Mouse (Mus musculus): Measurements from ENCODE around the gene Slc15a5. TPM values are rescaled to one million over a fixed set of nuclear protein-coding genes. Genes with fewer than 3 reads are reported as not detected.
"Not testable (repeated sequence)": the region's sequence is repeated elsewhere in the genome, so short reads cannot be mapped to it uniquely, and the experiment has no call there.

The Slc15a5 gene
- polyA plus RNA-seq, 2 experiments: not detected

DNA sequence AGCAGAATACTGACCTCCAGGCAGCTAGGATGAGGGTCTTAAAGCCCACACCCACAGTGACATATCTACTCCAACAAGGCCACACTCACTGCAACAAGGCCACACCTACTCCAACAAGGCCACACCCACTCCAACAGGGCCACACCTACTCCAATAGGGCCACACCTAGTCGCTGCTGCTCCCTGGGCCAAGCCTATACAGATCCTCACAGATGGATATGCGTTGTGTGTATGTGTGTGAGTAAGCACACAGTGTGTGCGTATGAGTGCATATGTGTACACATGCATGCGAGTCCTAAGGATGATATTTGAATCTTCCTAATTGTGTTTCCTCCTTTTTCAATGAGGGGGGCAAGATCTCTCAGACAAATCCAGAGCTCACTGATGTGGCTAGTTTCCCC is 22.1 kb upstream of the Slc15a5 start:
- Histone ChIP-seq H3K27me3 (ENCODE audit: control insufficient read depth, insufficient read depth, low read length) (no peaks in the 10 kb centered on the region), H3K4me2 (ENCODE audit: low read depth) (no peak overlapping the region), H3K4me3 (ENCODE audit: insufficient read depth in 1 of 2, low read depth in 2 of 2, low read length in 2 of 2) (no peak overlapping the region), H3K4me1 (replicated peaks; ENCODE audit: control insufficient read depth in 2 of 2, insufficient read depth in 2 of 2, low read length in 1 of 2) (no peaks in the 10 kb centered on the region), H3K27ac (no peak overlapping the region), H3K9ac (replicated peaks) (no peak overlapping the region), H3K9me3 (ENCODE audit: control insufficient read depth, low read length) (no peaks in the 10 kb centered on the region), H3K36me3 (replicated peaks; ENCODE audit: control insufficient read depth, insufficient read depth, low read depth) (no peaks in the 10 kb centered on the region)
- WGBS (ENCODE audit: insufficient replicate concordance): 68% methylated on average over 4 of the region's 4 CpGs
- no peak for ATAC-seq (ENCODE audit: insufficient read depth)
- no peak for TF ChIP-seq CTCF (IDR thresholded peaks at IDR 0.05; ENCODE audit: low read depth)
- no peak for TF ChIP-seq EP300 (IDR thresholded peaks at IDR 0.05; ENCODE audit: low read depth)
- DNase-seq (ENCODE audit: low read depth in 3 of 3, low spot score in 3 of 3): no peak

DNA sequence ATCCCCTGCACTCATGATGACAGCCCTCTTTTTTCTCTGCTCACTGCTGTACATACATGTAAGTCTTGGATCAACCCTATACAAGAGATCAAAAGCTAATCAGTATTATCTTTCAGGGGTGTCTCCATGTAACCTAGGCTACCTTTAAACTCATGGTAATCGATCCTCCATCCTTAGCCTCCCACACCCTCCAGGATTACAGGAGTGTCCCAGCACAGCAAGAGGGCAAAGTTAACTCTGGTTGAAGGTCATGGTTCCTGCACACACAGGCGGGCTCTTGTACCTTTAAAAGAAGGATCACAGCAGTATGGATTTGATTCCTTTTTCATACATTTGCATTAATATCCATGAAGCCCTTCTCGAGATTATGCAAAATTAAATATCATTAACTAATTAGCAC is 19.9 kb upstream of the Slc15a5 start:
- Histone ChIP-seq H3K4me2 (ENCODE audit: low read depth) (no peak overlapping the region), H3K4me3 (ENCODE audit: insufficient read depth in 1 of 2, low read depth in 2 of 2, low read length in 2 of 2) (no peak overlapping the region), H3K27me3 (ENCODE audit: control insufficient read depth, insufficient read depth, low read length) (no peaks in the 10 kb centered on the region), H3K27ac (no peak overlapping the region), H3K4me1 (replicated peaks; ENCODE audit: control insufficient read depth in 2 of 2, insufficient read depth in 2 of 2, low read length in 1 of 2) (no peaks in the 10 kb centered on the region), H3K36me3 (replicated peaks; ENCODE audit: control insufficient read depth, insufficient read depth, low read depth) (no peaks in the 10 kb centered on the region), H3K9ac (replicated peaks) (no peak overlapping the region), H3K9me3 (ENCODE audit: control insufficient read depth, low read length) (no peaks in the 10 kb centered on the region)
- WGBS (ENCODE audit: insufficient replicate concordance): 37% methylated on average over 3 of the region's 3 CpGs
- TF ChIP-seq CTCF (IDR thresholded peaks at IDR 0.05; ENCODE audit: low read depth) (no peak), EP300 (IDR thresholded peaks at IDR 0.05; ENCODE audit: low read depth) (no peak)
- no peak for DNase-seq (ENCODE audit: low read depth in 3 of 3, low spot score in 3 of 3)
- ATAC-seq (ENCODE audit: insufficient read depth): no peak

DNA sequence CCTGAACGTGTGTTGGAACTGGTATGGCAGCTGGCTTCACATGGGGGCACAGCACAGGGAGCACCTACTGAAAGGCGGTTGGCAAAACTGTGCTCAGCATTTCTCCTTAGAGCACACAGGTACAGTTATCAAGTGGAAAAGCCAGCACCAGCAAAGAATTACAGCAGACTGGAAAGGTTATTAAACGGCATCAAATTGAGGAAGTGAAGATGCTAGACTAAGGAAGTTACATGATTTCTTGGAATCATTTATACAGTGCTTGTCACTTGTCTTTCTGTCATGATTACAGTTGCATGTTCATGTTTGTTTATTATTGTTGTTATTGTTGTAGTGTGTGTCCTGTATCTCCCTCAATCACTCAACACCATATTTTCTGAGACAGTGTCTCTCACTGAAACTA is 15.3 kb upstream of the Slc15a5 start:
- TF ChIP-seq EP300 (IDR thresholded peaks at IDR 0.05; ENCODE audit: low read depth): no peak
- TF ChIP-seq CTCF (IDR thresholded peaks at IDR 0.05; ENCODE audit: low read depth): no peak
- no peak overlapping the region for H3K4me3 ChIP-seq (ENCODE audit: insufficient read depth in 1 of 2, low read depth in 2 of 2, low read length in 2 of 2)
- H3K9ac ChIP-seq (replicated peaks): no peak overlapping the region
- DNase-seq (ENCODE audit: low read depth in 3 of 3, low spot score in 3 of 3) (no peak), ATAC-seq (ENCODE audit: insufficient read depth) (no peak)
- H3K9me3 ChIP-seq (ENCODE audit: control insufficient read depth, low read length): no peaks in the 10 kb centered on the region
- H3K27me3 ChIP-seq (ENCODE audit: control insufficient read depth, insufficient read depth, low read length): no peaks in the 10 kb centered on the region
- 51% methylated on average over 3 of the region's 3 CpGs for WGBS (ENCODE audit: insufficient replicate concordance)
- H3K36me3 ChIP-seq (replicated peaks; ENCODE audit: control insufficient read depth, insufficient read depth, low read depth): no peaks in the 10 kb centered on the region
- H3K4me2 ChIP-seq (ENCODE audit: low read depth): no peak overlapping the region
- H3K4me1 ChIP-seq (replicated peaks; ENCODE audit: control insufficient read depth in 2 of 2, insufficient read depth in 2 of 2, low read length in 1 of 2): no peaks in the 10 kb centered on the region
- H3K27ac ChIP-seq: no peak overlapping the region

DNA sequence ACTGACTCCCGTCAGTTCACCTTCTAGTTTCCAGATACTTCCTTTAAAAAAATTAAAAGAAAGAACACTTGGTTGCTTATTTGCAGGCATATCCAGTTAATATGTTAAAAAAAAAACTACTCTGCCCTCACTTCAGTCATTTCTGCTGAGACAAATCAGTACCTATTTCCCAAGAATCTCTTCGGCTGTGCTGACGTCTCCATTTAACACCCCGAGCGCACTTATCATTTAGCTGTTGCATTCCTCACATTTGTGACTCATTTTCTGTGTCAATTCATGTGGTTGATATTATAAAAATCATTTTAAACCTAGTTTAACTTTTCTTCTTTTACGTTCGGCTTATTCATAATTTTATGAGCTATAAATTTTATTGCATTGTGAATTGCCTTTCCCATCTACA is 12.7 kb upstream of the Slc15a5 start:
- DNase-seq (ENCODE audit: low read depth in 3 of 3, low spot score in 3 of 3) (no peak), ATAC-seq (ENCODE audit: insufficient read depth) (no peak)
- no peak overlapping the region for H3K4me2 ChIP-seq (ENCODE audit: low read depth)
- H3K27me3 ChIP-seq (ENCODE audit: control insufficient read depth, insufficient read depth, low read length): no peaks in the 10 kb centered on the region
- no peaks in the 10 kb centered on the region for H3K36me3 ChIP-seq (replicated peaks; ENCODE audit: control insufficient read depth, insufficient read depth, low read depth)
- no peak overlapping the region for H3K4me3 ChIP-seq (ENCODE audit: insufficient read depth in 1 of 2, low read depth in 2 of 2, low read length in 2 of 2)
- WGBS (ENCODE audit: insufficient replicate concordance): 74% methylated on average over 7 of the region's 7 CpGs
- no peak overlapping the region for H3K27ac ChIP-seq
- H3K9ac ChIP-seq (replicated peaks): no peak overlapping the region
- H3K4me1 ChIP-seq (replicated peaks; ENCODE audit: control insufficient read depth in 2 of 2, insufficient read depth in 2 of 2, low read length in 1 of 2): no peaks in the 10 kb centered on the region
- H3K9me3 ChIP-seq (ENCODE audit: control insufficient read depth, low read length): no peaks in the 10 kb centered on the region
- no peak for TF ChIP-seq EP300 (IDR thresholded peaks at IDR 0.05; ENCODE audit: low read depth)
- no peak for TF ChIP-seq CTCF (IDR thresholded peaks at IDR 0.05; ENCODE audit: low read depth)

DNA sequence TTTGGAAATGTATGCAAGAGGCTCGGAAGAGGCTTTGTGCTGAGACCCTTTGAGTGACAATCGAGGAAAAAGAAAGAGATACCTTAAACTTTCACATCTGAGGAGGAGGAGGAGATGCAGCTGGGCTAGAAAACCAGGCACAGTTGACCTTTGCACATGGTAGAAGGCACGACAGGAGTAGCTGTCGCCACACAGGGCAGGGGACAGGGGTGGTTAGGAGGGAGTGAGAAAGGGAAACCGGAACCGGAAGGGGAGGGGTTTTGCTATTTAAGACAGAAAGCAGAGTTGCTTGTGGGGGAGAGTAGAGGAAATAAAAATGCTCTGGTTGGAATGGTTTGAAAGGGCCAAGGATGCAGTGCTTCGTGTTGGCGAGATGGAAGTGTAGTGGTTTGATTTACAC is 9.4 kb upstream of the Slc15a5 start:
- no peak for ATAC-seq (ENCODE audit: insufficient read depth)
- H3K9me3 ChIP-seq (ENCODE audit: control insufficient read depth, low read length): no peaks in the 10 kb centered on the region
- H3K9ac ChIP-seq (replicated peaks): no peak overlapping the region
- H3K27me3 ChIP-seq (ENCODE audit: control insufficient read depth, insufficient read depth, low read length): no peaks in the 10 kb centered on the region
- TF ChIP-seq CTCF (IDR thresholded peaks at IDR 0.05; ENCODE audit: low read depth) (no peak), EP300 (IDR thresholded peaks at IDR 0.05; ENCODE audit: low read depth) (no peak)
- WGBS (ENCODE audit: insufficient replicate concordance): 43% methylated on average over 8 of the region's 8 CpGs
- no peaks in the 10 kb centered on the region for H3K36me3 ChIP-seq (replicated peaks; ENCODE audit: control insufficient read depth, insufficient read depth, low read depth)
- H3K4me2 ChIP-seq (ENCODE audit: low read depth): no peak overlapping the region
- no peaks in the 10 kb centered on the region for H3K4me1 ChIP-seq (replicated peaks; ENCODE audit: control insufficient read depth in 2 of 2, insufficient read depth in 2 of 2, low read length in 1 of 2)
- H3K27ac ChIP-seq: no peak overlapping the region
- no peak for DNase-seq (ENCODE audit: low read depth in 3 of 3, low spot score in 3 of 3)
- H3K4me3 ChIP-seq (ENCODE audit: insufficient read depth in 1 of 2, low read depth in 2 of 2, low read length in 2 of 2): no peak overlapping the region

DNA sequence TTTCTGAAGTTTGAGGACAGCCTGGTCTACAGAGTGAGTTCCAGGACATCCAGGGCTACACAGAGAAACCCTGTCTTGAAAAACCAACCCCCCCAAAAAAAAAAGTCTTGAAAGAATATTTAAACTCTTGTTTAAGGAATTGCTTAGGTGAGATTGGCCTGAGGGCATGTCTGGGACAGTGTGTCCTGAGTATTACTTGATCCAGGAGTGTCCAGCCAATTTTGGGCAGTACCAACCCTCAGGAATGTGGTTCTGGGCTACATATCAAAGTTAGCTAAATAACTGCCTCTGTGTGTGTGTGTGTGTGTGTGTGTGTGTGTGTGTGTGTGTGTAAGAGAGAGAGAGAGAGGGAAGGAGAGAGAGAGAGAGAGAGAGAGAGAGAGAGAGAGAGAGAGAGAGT is 6.7 kb upstream of the Slc15a5 start:
- H3K4me2 ChIP-seq (ENCODE audit: low read depth); H3K9me3 ChIP-seq (ENCODE audit: control insufficient read depth, low read length); H3K9ac ChIP-seq (replicated peaks); H3K36me3 ChIP-seq (replicated peaks; ENCODE audit: control insufficient read depth, insufficient read depth, low read depth); ATAC-seq (ENCODE audit: insufficient read depth); H3K27me3 ChIP-seq (ENCODE audit: control insufficient read depth, insufficient read depth, low read length); H3K4me3 ChIP-seq (ENCODE audit: insufficient read depth in 1 of 2, low read depth in 2 of 2, low read length in 2 of 2); DNase-seq (ENCODE audit: low read depth in 3 of 3, low spot score in 3 of 3); H3K4me1 ChIP-seq (replicated peaks; ENCODE audit: control insufficient read depth in 2 of 2, insufficient read depth in 2 of 2, low read length in 1 of 2); H3K27ac ChIP-seq: not testable (repeated sequence)
